Mouse (Mus musculus) left cerebral cortex, adult 9 months (tissue): ENCODE measurements around the gene Gramd1a.

Source experiments
- DNase-seq, 2 experiments: peaks; one replicate each; pipeline ENCODE4 v3.0.0; 2022; ENCODE audit warnings: low spot score in 2 of 2

The Gramd1a gene

GRCm38 (mm10) chr7:31123697-31124096 lies 32.0 kb downstream of the Gramd1a start:
- no peak for DNase-seq

GRCm38 (mm10) chr7:31122641-31123631 lies 32.8 kb downstream of the Gramd1a start:
- no peak for DNase-seq

GRCm38 (mm10) chr7:31119556-31119955 lies 36.1 kb downstream of the Gramd1a start:
- no peak for DNase-seq

- no peak for DNase-seq
Observed at GRCm38 (mm10) chr7:31118486-31118885, 37.2 kb downstream of the Gramd1a start.

GRCm38 (mm10) chr7:31117465-31117864 lies 38.2 kb downstream of the Gramd1a start:
- DNase-seq: no peak

GRCm38 (mm10) chr7:31116721-31117145 lies 39.0 kb downstream of the Gramd1a start:
- no peak for DNase-seq

GRCm38 (mm10) chr7:31115587-31116043 lies 40.1 kb downstream of the Gramd1a start:
- DNase-seq: no peak

- no peak for DNase-seq
Observed at GRCm38 (mm10) chr7:31115182-31115581, 40.5 kb downstream of the Gramd1a start, which contains the start of gene Hpn. Gene Hpn (minus strand): TSS chr7:31115290.

- DNase-seq: no peak
Observed at GRCm38 (mm10) chr7:31114646-31115045, 41.0 kb downstream of the Gramd1a start.

- DNase-seq: no peak
Observed at GRCm38 (mm10) chr7:31113800-31114199, 41.9 kb downstream of the Gramd1a start.

GRCm38 (mm10) chr7:31112036-31112435 lies 43.7 kb downstream of the Gramd1a start:
- no peak for DNase-seq

GRCm38 (mm10) chr7:31110861-31111385 lies 44.8 kb downstream of the Gramd1a start:
- no peak for DNase-seq

- no peak for DNase-seq
Observed at GRCm38 (mm10) chr7:31109796-31110195, 45.9 kb downstream of the Gramd1a start.

GRCm38 (mm10) chr7:31109091-31109490 lies 46.6 kb downstream of the Gramd1a start:
- no peak for DNase-seq

- DNase-seq: no peak
Observed at GRCm38 (mm10) chr7:31107781-31108180, 47.9 kb downstream of the Gramd1a start.

- no peak for DNase-seq
Observed at GRCm38 (mm10) chr7:31106166-31106565, 49.5 kb downstream of the Gramd1a start.

- peak in 1 of 2 experiments; percentile 73 for DNase-seq
Observed at GRCm38 (mm10) chr7:31105061-31105768, 50.5 kb downstream of the Gramd1a start.

GRCm38 (mm10) chr7:31100786-31101185 lies 54.9 kb downstream of the Gramd1a start:
- DNase-seq: no peak

- no peak for DNase-seq
Observed at GRCm38 (mm10) chr7:31099612-31099982, 56.1 kb downstream of the Gramd1a start.

- no peak for DNase-seq
Observed at GRCm38 (mm10) chr7:31098697-31099611, 56.7 kb downstream of the Gramd1a start.
